9 mouse cellular contexts compared by ENCODE assay signal in the genomic region with DNA sequence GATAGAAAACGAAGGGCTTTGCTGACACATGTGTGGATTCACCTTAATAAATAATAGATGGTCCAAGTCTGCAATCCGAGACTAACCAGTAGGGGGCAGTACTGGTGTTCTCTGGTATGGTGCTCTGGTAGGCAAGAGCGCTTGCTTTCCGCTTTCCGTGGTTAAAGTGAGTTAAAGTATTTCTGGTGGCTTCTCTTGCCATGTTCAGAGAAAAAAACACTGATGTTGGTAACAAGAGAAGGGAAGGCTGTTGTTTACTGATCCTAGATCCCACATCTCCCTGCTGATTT.
DNase-seq lines count a peak whose midpoint lies in the region; ATAC-seq and TF ChIP-seq lines count a peak whose summit lies in the region.
"Had no signal": no experiment of that assay in that cellular context is flagged by ENCODE, and none has a peak within 500 bp of the region (broad histone marks: within the 10 kb centered on the region; RNA-seq: fewer than 3 reads in every experiment).

No protein-coding gene starts in this region.

- TF ChIP-seq CTCF in forebrain, postnatal 0 days (IDR thresholded peaks at IDR 0.05; ENCODE audit: low read depth), result peak; percentile 27; the same call in 1 of the 2 replicates
- peak; percentile 47 for TF ChIP-seq CTCF in left cerebral cortex, adult 2 months (IDR thresholded peaks at IDR 0.05)

- no peaks in the 10 kb centered on the region for H3K9me3 ChIP-seq in forebrain, postnatal 0 days (ENCODE audit: low read length)
- H3K9me3 ChIP-seq in forebrain, embryonic 16.5 days (ENCODE audit: control insufficient read depth, low read length), result no peaks in the 10 kb centered on the region
- no peaks in the 10 kb centered on the region for H3K9me3 ChIP-seq in forebrain, embryonic 11.5 days (ENCODE audit: control insufficient read depth, low read length)

- no peak overlapping the region for H3K4me3 ChIP-seq in forebrain, postnatal 0 days (ENCODE audit: low read depth, low read length)
- no peak overlapping the region for H3K4me3 ChIP-seq in forebrain, embryonic 16.5 days (replicated peaks; ENCODE audit: low read length)
- no peak overlapping the region for H3K4me3 ChIP-seq in left cerebral cortex, adult 2 months
- H3K4me3 ChIP-seq in forebrain, embryonic 11.5 days (ENCODE audit: low read depth, low read length), result no peak overlapping the region

- no peaks in the 10 kb centered on the region for H3K4me1 ChIP-seq in forebrain, postnatal 0 days (ENCODE audit: insufficient read depth)
- H3K4me1 ChIP-seq in forebrain, embryonic 16.5 days (replicated peaks; ENCODE audit: control insufficient read depth, insufficient read depth, low read length), result no peaks in the 10 kb centered on the region
- H3K4me1 ChIP-seq in forebrain, embryonic 11.5 days (replicated peaks; ENCODE audit: control insufficient read depth, insufficient read depth, low read length), result no peaks in the 10 kb centered on the region

- no peak overlapping the region for H3K27ac ChIP-seq in forebrain, postnatal 0 days (ENCODE audit: low read depth, low read length)
- H3K27ac ChIP-seq in forebrain, embryonic 16.5 days (ENCODE audit: low read length), result no peak overlapping the region
- H3K27ac ChIP-seq in left cerebral cortex, adult 2 months, result no peak overlapping the region
- no peak overlapping the region for H3K27ac ChIP-seq in forebrain, embryonic 11.5 days (ENCODE audit: low read depth, low read length)

- H3K4me2 ChIP-seq in forebrain, postnatal 0 days (ENCODE audit: low read depth), result no peak overlapping the region
- H3K4me2 ChIP-seq in forebrain, embryonic 16.5 days (ENCODE audit: low read length), result no peak overlapping the region
- no peak overlapping the region for H3K4me2 ChIP-seq in forebrain, embryonic 11.5 days (ENCODE audit: low read depth, low read length, severe bottlenecking)

- H3K27me3 ChIP-seq in forebrain, postnatal 0 days (ENCODE audit: insufficient read depth, low read length), result no peaks in the 10 kb centered on the region
- H3K27me3 ChIP-seq in forebrain, embryonic 16.5 days (replicated peaks; ENCODE audit: control insufficient read depth, insufficient read depth, low read length), result no peaks in the 10 kb centered on the region
- H3K27me3 ChIP-seq in forebrain, embryonic 11.5 days (ENCODE audit: control insufficient read depth, insufficient read depth, low read length), result no peaks in the 10 kb centered on the region

- no peak for DNase-seq in forebrain, postnatal 0 days
- no peak for DNase-seq in left cerebral cortex, adult 2 months (ENCODE audit: extremely low spot score in 1 of 2, low spot score in 2 of 2)
- DNase-seq in left cerebral cortex, postnatal 10 days (ENCODE audit: extremely low spot score in 1 of 2, low spot score in 2 of 2), result no peak
- peak; percentile 8 for DNase-seq in adrenal gland, adult 8-10 months
- peak; percentile 29 for DNase-seq in lung, postnatal 14 days
- DNase-seq in urinary bladder, postnatal 36 days (ENCODE audit: low spot score in 2 of 2), result no peak
- no peak for DNase-seq in forebrain, embryonic 11.5 days (ENCODE audit: low spot score)
- DNase-seq: cerebellum, adult 9-11 months had no signal

- 67% methylated on average over 5 of the region's 5 CpGs for WGBS in forebrain, postnatal 0 days
- 70% methylated on average over 5 of the region's 5 CpGs for WGBS in forebrain, embryonic 16.5 days
- 69% methylated on average over 5 of the region's 5 CpGs for WGBS in forebrain, embryonic 11.5 days

- no peak for ATAC-seq in forebrain, postnatal 0 days
- no peak for ATAC-seq in forebrain, embryonic 16.5 days
- no peak for ATAC-seq in forebrain, embryonic 11.5 days (replicated peaks; ENCODE audit: low FRiP score)

- intact Hi-C loops in left cerebral cortex, adult 2 months (cut with DNase I), result loop anchor here (10.0 kb wide), 1 partner anchor 365 kb away; no protein-coding TSS in a partner anchor
- intact Hi-C loops in left cerebral cortex, postnatal 10 days (cut with DNase I), result no loop called here

- no peaks in the 10 kb centered on the region for H3K36me3 ChIP-seq in forebrain, postnatal 0 days (ENCODE audit: insufficient read depth)
- no peaks in the 10 kb centered on the region for H3K36me3 ChIP-seq in forebrain, embryonic 16.5 days (ENCODE audit: control insufficient read depth, insufficient read depth)
- no peaks in the 10 kb centered on the region for H3K36me3 ChIP-seq in forebrain, embryonic 11.5 days (ENCODE audit: control insufficient read depth, insufficient read depth, low read length)

- H3K9ac ChIP-seq in forebrain, postnatal 0 days, result no peak overlapping the region
- no peak overlapping the region for H3K9ac ChIP-seq in forebrain, embryonic 16.5 days (replicated peaks; ENCODE audit: low read depth, low read length)
- no peak overlapping the region for H3K9ac ChIP-seq in forebrain, embryonic 11.5 days (ENCODE audit: low read length)

Comparison
In these comparisons a context has a peak if more than half of its experiments do, and no peak if none do; other contexts are left out.
1. DNase-seq: peak in adrenal gland, adult 8-10 months (single experiment) and lung, postnatal 14 days (single experiment); none in forebrain, postnatal 0 days (single experiment), left cerebral cortex, adult 2 months (0 of 2), left cerebral cortex, postnatal 10 days (0 of 2), urinary bladder, postnatal 36 days (0 of 2) and forebrain, embryonic 11.5 days (single experiment).